In genomic region chr16:93459497-93460240, GRCm38 (mm10) we compare ENCODE assay signal across 19 mouse cellular contexts.
DNase-seq lines count a peak whose midpoint lies in the region; ATAC-seq and TF ChIP-seq lines count a peak whose summit lies in the region.
"Had no signal": no experiment of that assay in that cellular context is flagged by ENCODE, and none has a peak within 500 bp of the region (broad histone marks: within the 10 kb centered on the region; RNA-seq: fewer than 3 reads in every experiment).

No protein-coding gene starts in this region.

- TF ChIP-seq POLR2A in testis, adult 2 months (IDR thresholded peaks at IDR 0.05; ENCODE audit: control insufficient read depth, low read depth, low read length): no peak

- no peak overlapping the region for H3K4me3 ChIP-seq in hindbrain, embryonic 13.5 days
- no peak overlapping the region for H3K4me3 ChIP-seq in hindbrain, embryonic 14.5 days (replicated peaks; ENCODE audit: low read length)
- H3K4me3 ChIP-seq in testis, adult 2 months (ENCODE audit: control insufficient read depth, low read depth, low read length): peak overlapping the region; percentile 87
- H3K4me3 ChIP-seq in forebrain, embryonic 16.5 days (replicated peaks; ENCODE audit: low read length): no peak overlapping the region
- H3K4me3 ChIP-seq in stomach, postnatal 0 days (ENCODE audit: low read depth, low read length): no peak overlapping the region
- H3K4me3 ChIP-seq: heart, embryonic 15.5 days; kidney, embryonic 15.5 days; layer of hippocampus, adult 2 months; left cerebral cortex, adult 2 months; myocyte had no signal

- 0 out of 2 replicates have a peak, but pooled peaks have one; percentile 28 for ATAC-seq in hindbrain, embryonic 13.5 days (ENCODE audit: low FRiP score)
- ATAC-seq in hindbrain, embryonic 14.5 days (ENCODE audit: low FRiP score): no peak
- peak; percentile 56 for ATAC-seq in forebrain, embryonic 16.5 days
- peak; percentile 27; the same call in 1 of the 2 replicates for ATAC-seq in stomach, postnatal 0 days (ENCODE audit: low FRiP score, low TSS enrichment)
- no peak for ATAC-seq in megakaryocyte, adult 5-6 weeks (ENCODE audit: poor library complexity, severe bottlenecking)

- peaks cover 24% of the 10 kb centered on the region for H3K4me1 ChIP-seq in hindbrain, embryonic 13.5 days (replicated peaks)
- H3K4me1 ChIP-seq in hindbrain, embryonic 14.5 days (replicated peaks; ENCODE audit: control insufficient read depth, insufficient read depth, low read length): peaks cover 11% of the 10 kb centered on the region
- H3K4me1 ChIP-seq in testis, adult 2 months (ENCODE audit: control insufficient read depth, insufficient read depth, low read length): peaks cover 14% of the 10 kb centered on the region
- H3K4me1 ChIP-seq in forebrain, embryonic 16.5 days (replicated peaks; ENCODE audit: control insufficient read depth, insufficient read depth, low read length): peaks cover 15% of the 10 kb centered on the region
- no peaks in the 10 kb centered on the region for H3K4me1 ChIP-seq in stomach, postnatal 0 days (replicated peaks; ENCODE audit: control insufficient read depth, insufficient read depth)

- no peak overlapping the region for H3K9ac ChIP-seq in hindbrain, embryonic 13.5 days
- H3K9ac ChIP-seq in hindbrain, embryonic 14.5 days: no peak overlapping the region
- 0 out of 2 replicates have a peak overlapping the region, but pooled peaks have one; percentile 23 for H3K9ac ChIP-seq in forebrain, embryonic 16.5 days (replicated peaks; ENCODE audit: low read depth, low read length)
- no peak overlapping the region for H3K9ac ChIP-seq in stomach, postnatal 0 days (ENCODE audit: low read length)
- H3K9ac ChIP-seq: heart, embryonic 15.5 days; kidney, embryonic 15.5 days; lung, embryonic 14.5 days had no signal

- peak overlapping the region; percentile 53; the same call in 1 of the 2 replicates for H3K27ac ChIP-seq in hindbrain, embryonic 13.5 days
- H3K27ac ChIP-seq in hindbrain, embryonic 14.5 days: no peak overlapping the region
- H3K27ac ChIP-seq in testis, adult 2 months (ENCODE audit: control insufficient read depth, insufficient read depth, low read depth, low read length): no peak overlapping the region
- H3K27ac ChIP-seq in forebrain, embryonic 16.5 days (ENCODE audit: low read length): no peak overlapping the region
- no peak overlapping the region for H3K27ac ChIP-seq in stomach, postnatal 0 days (replicated peaks)
- H3K27ac ChIP-seq: heart, embryonic 15.5 days; kidney, embryonic 15.5 days; layer of hippocampus, adult 2 months; left cerebral cortex, adult 2 months had no signal

- no peaks in the 10 kb centered on the region for H3K9me3 ChIP-seq in hindbrain, embryonic 13.5 days
- no peaks in the 10 kb centered on the region for H3K9me3 ChIP-seq in hindbrain, embryonic 14.5 days (ENCODE audit: control insufficient read depth, low read length)
- H3K9me3 ChIP-seq in forebrain, embryonic 16.5 days (ENCODE audit: control insufficient read depth, low read length): no peaks in the 10 kb centered on the region
- no peaks in the 10 kb centered on the region for H3K9me3 ChIP-seq in stomach, postnatal 0 days (ENCODE audit: control insufficient read depth, low read length)
- H3K9me3 ChIP-seq: heart, embryonic 15.5 days; kidney, embryonic 15.5 days had no signal

- no peaks in the 10 kb centered on the region for H3K36me3 ChIP-seq in hindbrain, embryonic 13.5 days
- H3K36me3 ChIP-seq in hindbrain, embryonic 14.5 days (replicated peaks; ENCODE audit: control insufficient read depth, insufficient read depth): no peaks in the 10 kb centered on the region
- no peaks in the 10 kb centered on the region for H3K36me3 ChIP-seq in testis, adult 2 months (ENCODE audit: control insufficient read depth, insufficient read depth, low read length)
- no peaks in the 10 kb centered on the region for H3K36me3 ChIP-seq in forebrain, embryonic 16.5 days (ENCODE audit: control insufficient read depth, insufficient read depth)
- H3K36me3 ChIP-seq in stomach, postnatal 0 days (ENCODE audit: control insufficient read depth, insufficient read depth, low read length): no peaks in the 10 kb centered on the region
- H3K36me3 ChIP-seq: heart, embryonic 15.5 days; kidney, embryonic 15.5 days had no signal

- no peak for TF ChIP-seq CTCF in testis, adult 2 months (IDR thresholded peaks at IDR 0.05; ENCODE audit: control insufficient read depth, insufficient read depth, insufficient replicate concordance, low read depth, low read length)
- no peak for TF ChIP-seq CTCF in stomach, postnatal 0 days (IDR thresholded peaks at IDR 0.05; ENCODE audit: low read depth)

- TF ChIP-seq EP300 in stomach, postnatal 0 days (optimal IDR thresholded peaks at IDR 0.05): no peak

- peak overlapping the region; percentile 31; the same call in 1 of the 2 replicates for H3K4me2 ChIP-seq in hindbrain, embryonic 13.5 days
- no peak overlapping the region for H3K4me2 ChIP-seq in hindbrain, embryonic 14.5 days (replicated peaks)
- H3K4me2 ChIP-seq in forebrain, embryonic 16.5 days (ENCODE audit: low read length): peak overlapping the region; percentile 38
- no peak overlapping the region for H3K4me2 ChIP-seq in stomach, postnatal 0 days (replicated peaks; ENCODE audit: low read depth)
- H3K4me2 ChIP-seq: heart, embryonic 15.5 days; kidney, embryonic 15.5 days; lung, embryonic 14.5 days had no signal

- no peak for DNase-seq in hindbrain, embryonic 14.5 days (ENCODE audit: low spot score)
- DNase-seq in testis, postnatal 10 days (ENCODE audit: low spot score): no peak
- DNase-seq in stomach, postnatal 0 days (ENCODE audit: low spot score): peak; percentile 13
- DNase-seq in left cerebral cortex, postnatal 36 days (ENCODE audit: low spot score in 2 of 2): no peak
- DNase-seq: adrenal gland, postnatal 10 days; cerebellum, adult 2 months; gastrocnemius, postnatal 36 days; right cerebral cortex, postnatal 25 days; thymus, adult 2 months had no signal

- intact Hi-C loops in left cerebral cortex, postnatal 36 days (cut with DNase I): loop anchor here (5.0 to 10.0 kb wide), 2 partner anchors 118 to 305 kb away; no protein-coding TSS in a partner anchor

- 0 out of 2 replicates have a peak, but pooled peaks cover 2% of the 10 kb centered on the region for H3K27me3 ChIP-seq in hindbrain, embryonic 13.5 days
- H3K27me3 ChIP-seq in hindbrain, embryonic 14.5 days (ENCODE audit: control insufficient read depth, insufficient read depth, low read length): no peaks in the 10 kb centered on the region
- no peaks in the 10 kb centered on the region for H3K27me3 ChIP-seq in testis, adult 2 months (ENCODE audit: control insufficient read depth, insufficient read depth, low read length)
- no peaks in the 10 kb centered on the region for H3K27me3 ChIP-seq in forebrain, embryonic 16.5 days (replicated peaks; ENCODE audit: control insufficient read depth, insufficient read depth, low read length)
- no peaks in the 10 kb centered on the region for H3K27me3 ChIP-seq in stomach, postnatal 0 days (ENCODE audit: control insufficient read depth, insufficient read depth, low read length)

- WGBS in hindbrain, embryonic 13.5 days: 57% methylated on average over 12 of the region's 12 CpGs
- 60% methylated on average over 12 of the region's 12 CpGs for WGBS in hindbrain, embryonic 14.5 days
- 58% methylated on average over 12 of the region's 12 CpGs for WGBS in forebrain, embryonic 16.5 days
- 63% methylated on average over 12 of the region's 12 CpGs for WGBS in stomach, postnatal 0 days

Comparison
In these comparisons a context has a peak if more than half of its experiments do, and no peak if none do; other contexts are left out.
1. ATAC-seq: peak in hindbrain, embryonic 13.5 days (single experiment), forebrain, embryonic 16.5 days (single experiment) and stomach, postnatal 0 days (single experiment); none in hindbrain, embryonic 14.5 days (single experiment) and megakaryocyte, adult 5-6 weeks (single experiment).
2. H3K4me2 ChIP-seq: peak in hindbrain, embryonic 13.5 days (single experiment) and forebrain, embryonic 16.5 days (single experiment); none in hindbrain, embryonic 14.5 days (single experiment) and stomach, postnatal 0 days (single experiment).